Mouse (Mus musculus) E14TG2a.4 (cell line): Measurements from ENCODE around the gene 1700042G07Rik.
A peak's percentile ranks its signal among the peaks of the same experiment; 100 is the strongest.

ENCODE experiments used
- H3K27me3 ChIP-seq: 2 replicates; pipeline ENCODE4 v1.6.1; 2014; ENCODE audit warnings: low read length, control low read depth; ENCODE audit not compliant: insufficient read depth
- H3K36me3 ChIP-seq: 2 replicates; pipeline ENCODE4 v1.6.1; 2014; ENCODE audit warnings: low read length, control low read depth; ENCODE audit not compliant: insufficient read depth
- H3K4me1 ChIP-seq: replicated peaks from 2 replicates; pipeline ENCODE4 v1.6.1; 2014; ENCODE audit warnings: low read depth, low read length, control low read depth
- H3K4me3 ChIP-seq: replicated peaks from 2 replicates; pipeline ENCODE4 v1.5.1; 2014; ENCODE audit warnings: mild to moderate bottlenecking, low read length
- H3K9me3 ChIP-seq: 2 replicates; pipeline ENCODE4 v1.6.1; 2014; ENCODE audit warnings: low read length, control low read depth
- CTCF ChIP-seq: conservative IDR thresholded peaks from 2 replicates; pipeline ENCODE4 v1.5.1; 2014; ENCODE audit warnings: low read length
- NANOG ChIP-seq: IDR thresholded peaks from 2 replicates; pipeline ENCODE4 v1.6.1; 2014; ENCODE audit warnings: borderline replicate concordance, low read length, mixed read lengths
- POU5F1 ChIP-seq: IDR thresholded peaks from 2 replicates; pipeline ENCODE4 v1.6.1; 2014; ENCODE audit warnings: low read length, borderline replicate concordance

Gene 1700042G07Rik

DNA sequence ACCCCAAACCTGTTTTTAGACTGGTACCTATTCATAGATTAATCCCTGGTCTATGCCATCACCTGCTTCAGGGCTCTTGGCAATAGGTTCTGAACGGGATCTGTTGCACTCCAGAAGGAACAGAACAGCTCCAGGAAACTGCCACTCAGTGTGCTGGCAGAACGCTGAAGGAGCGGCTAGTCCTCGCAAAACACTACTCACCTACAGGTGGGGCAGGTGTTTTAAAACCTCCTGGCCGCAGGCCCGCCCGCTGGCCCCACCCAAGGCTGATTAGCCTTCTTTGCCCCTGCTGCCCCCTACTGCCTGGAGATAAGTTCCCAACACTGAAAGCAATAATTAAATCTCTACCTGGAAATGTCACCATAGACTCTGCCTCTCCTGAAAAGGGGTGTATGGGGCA lies 5.8 kb upstream of the 1700042G07Rik start, which contains the start of gene Tspan1:
Gene Tspan1, minus strand, starts transcription at position 198 of the 400 bp plus-strand sequence.
- Histone ChIP-seq H3K9me3 (no peaks in the 10 kb centered on the region), H3K36me3 (peaks cover 4% of the 10 kb centered on the region), H3K27me3 (no peaks in the 10 kb centered on the region), H3K4me3 (no peak within 1 kb of the TSS), H3K4me1 (peaks cover 54% of the 10 kb centered on the region)
- no peak for TF ChIP-seq CTCF
- no peak for TF ChIP-seq NANOG
- no peak for TF ChIP-seq POU5F1

DNA sequence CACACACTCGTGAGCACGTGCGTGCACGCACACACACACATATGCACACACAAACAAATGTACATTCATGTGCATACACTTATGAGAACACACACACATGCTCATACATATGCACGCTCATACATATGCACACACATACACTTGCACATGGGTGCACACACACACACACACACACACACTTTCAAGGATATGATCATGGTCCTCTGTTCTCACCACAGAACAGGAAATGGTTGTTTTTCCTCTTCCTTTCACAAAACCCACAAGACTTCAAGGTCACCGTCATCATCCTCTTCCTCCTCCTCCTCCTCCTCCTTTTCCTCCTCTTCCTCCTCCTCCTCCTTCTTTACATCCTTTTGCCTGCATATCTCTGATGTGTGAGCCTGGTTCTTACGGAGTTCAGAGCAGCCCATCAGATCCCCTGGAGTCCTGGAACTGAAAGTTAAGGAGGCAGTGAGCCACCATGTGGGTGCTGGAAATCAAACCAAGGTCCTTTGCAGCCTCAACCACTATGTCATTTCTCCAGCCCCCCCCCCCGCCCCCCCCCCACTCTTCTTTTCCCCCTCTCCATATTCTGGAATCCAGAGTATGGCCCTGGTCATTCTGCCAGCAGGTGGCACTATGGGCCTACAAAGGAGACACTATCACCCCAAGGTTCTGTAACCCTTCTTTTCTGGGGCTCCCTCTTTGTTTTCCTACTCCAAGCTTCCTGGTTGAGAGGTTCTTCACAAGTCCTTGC lies 4.4 kb upstream of the 1700042G07Rik start:
- peaks cover 62% of the 10 kb centered on the region for H3K4me1 ChIP-seq
- H3K4me3 ChIP-seq: no peak overlapping the region
- TF ChIP-seq CTCF: peak; percentile 50
- no peak for TF ChIP-seq NANOG
- no peaks in the 10 kb centered on the region for H3K36me3 ChIP-seq
- H3K9me3 ChIP-seq: no peaks in the 10 kb centered on the region
- H3K27me3 ChIP-seq: no peaks in the 10 kb centered on the region

DNA sequence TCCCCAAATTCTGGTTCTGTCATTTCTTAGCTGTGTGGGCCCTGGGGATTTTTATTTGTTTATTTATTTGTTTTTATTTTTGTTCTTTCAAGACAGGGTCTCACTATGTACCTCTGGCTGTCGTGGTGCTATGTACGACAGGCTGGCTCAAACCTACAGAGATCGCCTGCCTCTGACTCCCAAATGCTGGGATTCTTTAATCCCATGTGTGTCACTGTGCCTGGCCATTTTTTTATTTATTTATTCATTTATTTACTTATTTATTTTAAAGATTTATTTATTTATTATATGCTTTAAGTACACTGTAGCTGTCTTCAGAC lies 3.9 kb upstream of the 1700042G07Rik start:
- Histone ChIP-seq H3K4me1 (peaks cover 62% of the 10 kb centered on the region), H3K4me3 (no peak overlapping the region), H3K27me3 (no peaks in the 10 kb centered on the region), H3K36me3 (no peaks in the 10 kb centered on the region), H3K9me3 (no peaks in the 10 kb centered on the region)
- TF ChIP-seq NANOG (no peak), CTCF (no peak), POU5F1 (no peak)

DNA sequence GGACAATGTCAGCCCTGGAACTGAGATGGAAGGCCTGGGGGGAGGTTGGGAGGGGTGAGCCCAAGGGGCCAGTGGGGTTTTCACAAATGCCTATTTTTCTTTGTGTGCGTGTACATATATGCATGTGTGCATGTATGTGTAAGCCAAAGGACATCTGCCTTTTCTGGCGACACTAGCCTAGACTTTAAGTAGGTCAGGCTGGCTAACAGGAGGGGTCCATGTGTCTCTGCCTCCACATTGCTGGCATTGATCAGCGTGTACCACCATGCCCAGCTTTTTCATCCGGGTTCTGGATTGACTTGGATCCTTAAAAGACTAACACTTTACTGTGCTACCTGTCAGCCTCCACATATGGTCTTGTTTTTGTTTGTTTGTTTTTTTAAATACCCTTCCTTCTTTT lies 580 bp downstream of the 1700042G07Rik start:
- Histone ChIP-seq H3K9me3 (no peaks in the 10 kb centered on the region), H3K27me3 (no peaks in the 10 kb centered on the region), H3K4me3 (no peak overlapping the region), H3K36me3 (no peaks in the 10 kb centered on the region), H3K4me1 (peaks cover 71% of the 10 kb centered on the region)
- no peak for TF ChIP-seq POU5F1
- TF ChIP-seq CTCF: no peak
- TF ChIP-seq NANOG: no peak

DNA sequence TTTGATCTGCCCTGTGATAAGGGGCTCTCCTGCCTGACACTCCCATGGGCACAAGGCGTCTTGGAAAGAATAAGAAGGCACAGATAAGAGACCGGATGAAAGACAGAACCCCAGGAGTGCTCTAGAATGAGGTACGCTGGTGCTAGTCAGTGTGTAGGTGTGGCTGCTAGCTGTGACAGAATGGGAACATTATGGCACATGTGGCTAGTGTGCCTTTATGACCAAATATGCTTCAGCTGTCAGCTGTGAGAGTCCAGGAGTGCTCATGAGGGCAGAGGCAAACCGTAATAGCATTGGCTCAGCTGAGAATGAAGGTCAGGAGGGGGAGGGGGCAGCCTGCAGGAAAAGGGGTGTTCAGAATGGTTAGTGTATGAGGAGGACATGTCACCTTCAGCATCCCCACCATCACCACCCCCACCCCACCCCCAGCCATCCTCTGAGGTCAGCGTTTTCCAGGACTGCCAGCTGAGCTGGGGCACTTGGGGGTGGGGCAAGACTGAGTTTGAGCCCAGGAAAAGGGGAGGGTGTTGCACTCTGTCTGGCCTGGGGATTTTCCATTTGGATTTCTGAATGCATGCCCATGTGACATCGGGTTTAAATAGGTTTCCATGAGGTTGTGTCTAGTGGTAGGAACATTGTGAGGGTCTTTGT lies 1.4 kb downstream of the 1700042G07Rik start:
- no peaks in the 10 kb centered on the region for H3K9me3 ChIP-seq
- no peak overlapping the region for H3K4me3 ChIP-seq
- TF ChIP-seq NANOG (no peak), CTCF (no peak), POU5F1 (no peak)
- no peaks in the 10 kb centered on the region for H3K27me3 ChIP-seq
- no peaks in the 10 kb centered on the region for H3K36me3 ChIP-seq
- H3K4me1 ChIP-seq: peaks cover 73% of the 10 kb centered on the region

DNA sequence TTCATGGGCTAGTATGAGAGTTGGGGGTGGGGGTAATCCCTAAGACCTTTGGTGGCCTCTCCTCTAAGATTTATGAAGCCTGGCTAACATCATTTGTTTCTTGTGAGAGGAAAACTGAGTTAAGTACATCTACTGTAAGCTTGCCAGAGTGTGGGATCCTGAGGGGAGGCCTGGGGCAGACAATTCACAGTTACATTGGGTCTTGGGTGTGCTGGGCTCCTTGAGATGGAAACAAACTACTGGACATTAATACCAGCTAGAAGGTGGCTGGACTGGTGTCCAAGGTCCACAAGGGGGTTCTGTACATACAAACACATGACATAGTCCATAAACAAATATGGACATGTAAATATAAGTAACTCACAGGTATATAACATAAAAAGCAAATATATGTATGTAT lies 2.0 kb downstream of the 1700042G07Rik start:
- H3K4me3 ChIP-seq: no peak overlapping the region
- H3K4me1 ChIP-seq: peaks cover 71% of the 10 kb centered on the region
- H3K27me3 ChIP-seq: no peaks in the 10 kb centered on the region
- no peaks in the 10 kb centered on the region for H3K36me3 ChIP-seq
- TF ChIP-seq NANOG (no peak), POU5F1 (no peak), CTCF (no peak)
- H3K9me3 ChIP-seq: no peaks in the 10 kb centered on the region

DNA sequence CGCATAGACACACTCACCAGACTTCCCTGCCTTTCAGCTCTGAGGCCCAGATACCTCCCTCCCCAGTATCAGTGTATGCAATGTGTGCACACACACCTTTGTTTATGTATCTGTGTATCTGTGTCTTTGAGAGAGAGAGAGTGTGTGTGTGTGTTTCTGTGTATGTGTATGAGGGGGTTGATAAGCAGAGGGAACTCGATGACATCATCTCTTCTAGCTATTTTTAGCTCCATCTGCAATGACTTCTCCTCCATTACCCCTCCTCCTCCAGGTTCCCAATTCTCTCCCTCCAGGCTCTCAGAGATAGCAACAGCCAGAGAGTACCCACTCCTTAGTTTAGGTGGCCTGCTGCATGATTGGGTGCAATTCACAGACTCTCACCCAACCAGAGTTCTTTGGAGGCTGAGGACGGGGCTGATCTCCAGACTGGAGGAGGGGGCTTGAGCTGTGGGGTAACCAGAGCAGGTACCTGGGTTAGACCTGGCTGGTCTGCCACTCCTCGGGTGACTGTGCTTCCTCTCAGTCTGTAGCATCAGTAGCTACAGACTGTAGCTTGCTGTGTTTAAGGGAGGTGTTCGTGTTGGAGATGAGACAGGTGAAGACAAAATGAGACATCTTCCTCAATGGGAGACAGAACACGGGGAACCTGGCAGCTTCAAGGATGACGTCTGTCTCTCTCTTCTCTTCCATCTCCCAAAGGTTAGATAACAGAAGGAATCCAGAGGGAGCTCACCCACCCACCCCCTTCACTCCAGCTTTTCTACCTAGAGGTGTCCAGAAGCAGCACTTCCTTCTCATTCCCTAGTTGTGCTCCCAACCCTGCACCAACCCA lies 2.8 kb downstream of the 1700042G07Rik start:
- H3K9me3 ChIP-seq: no peaks in the 10 kb centered on the region
- H3K4me3 ChIP-seq: peak overlapping the region; percentile 78
- no peaks in the 10 kb centered on the region for H3K36me3 ChIP-seq
- H3K27me3 ChIP-seq: no peaks in the 10 kb centered on the region
- H3K4me1 ChIP-seq: peaks cover 66% of the 10 kb centered on the region
- TF ChIP-seq NANOG (no peak), CTCF (no peak), POU5F1 (no peak)

DNA sequence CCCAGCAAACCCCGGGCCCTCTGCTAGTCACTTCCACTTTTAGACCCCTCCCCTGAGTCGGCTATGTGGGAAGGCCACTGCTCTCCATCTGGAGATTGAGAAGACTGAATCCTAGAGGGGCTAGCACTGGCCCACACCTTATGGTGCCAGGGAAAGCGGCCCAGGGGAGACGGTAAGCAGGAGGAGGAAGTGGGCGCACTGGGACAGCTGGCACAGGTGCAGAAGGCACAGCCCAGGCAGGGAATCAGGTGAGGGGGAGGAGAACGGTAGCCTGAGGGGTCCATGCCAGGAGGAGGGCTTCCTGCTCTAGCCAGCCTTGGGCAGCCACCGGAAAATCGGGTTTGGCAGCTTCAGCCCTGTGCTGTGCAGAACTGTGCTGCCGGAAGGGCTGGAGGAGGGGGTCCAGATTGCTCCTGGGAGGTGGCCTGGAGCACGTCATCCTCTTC lies 3.4 kb downstream of the 1700042G07Rik start:
- Histone ChIP-seq H3K9me3 (no peaks in the 10 kb centered on the region), H3K27me3 (no peaks in the 10 kb centered on the region), H3K36me3 (no peaks in the 10 kb centered on the region), H3K4me3 (peak overlapping the region; percentile 78), H3K4me1 (peaks cover 72% of the 10 kb centered on the region)
- TF ChIP-seq NANOG (no peak), CTCF (no peak), POU5F1 (no peak)
